Mouse (Mus musculus): ENCODE measurements at regions not wholly inside any gene's neighbourhood (a gene's known extent, or its start where the extent isn't known, plus 50 kb on each side); places are given as distances from the start of the nearest gene placed in this dataset.

GRCm38 (mm10) chr10:19194646-19195045 lies 161.7 kb upstream of the Olig3 start:
- ATAC-seq (ENCODE audit: low FRiP score, low TSS enrichment): no peak
- H3K27me3 ChIP-seq (ENCODE audit: control insufficient read depth, insufficient read depth, low read length): no peaks in the 10 kb centered on the region
- WGBS: 94% methylated on average over 3 of the region's 3 CpGs

GRCm38 (mm10) chr10:19192971-19193758 lies 163.2 kb upstream of the Olig3 start:
- 88% methylated on average over 5 of the region's 5 CpGs for WGBS
- DNase-seq: no peak

More at GRCm38 (mm10) chr10:19194646-19195045, 161.7 kb upstream of the Olig3 start:
- Histone ChIP-seq H3K4me2 (ENCODE audit: low read length) (no peak overlapping the region), H3K4me1 (ENCODE audit: control insufficient read depth, insufficient read depth, low read length) (no peaks in the 10 kb centered on the region), H3K27ac (replicated peaks; ENCODE audit: low read depth, low read length) (no peak overlapping the region), H3K36me3 (ENCODE audit: control insufficient read depth, insufficient read depth, low read length) (no peaks in the 10 kb centered on the region), H3K4me3 (replicated peaks; ENCODE audit: low read depth, low read length) (no peak overlapping the region), H3K9ac (replicated peaks; ENCODE audit: low read length) (no peak overlapping the region), H3K9me3 (ENCODE audit: control insufficient read depth, low read length) (no peaks in the 10 kb centered on the region)
- DNase-seq: no peak

GRCm38 (mm10) chr10:19192221-19192620 lies 164.1 kb upstream of the Olig3 start:
- no peak overlapping the region for H3K4me3 ChIP-seq (replicated peaks; ENCODE audit: low read depth, low read length)
- H3K9ac ChIP-seq (replicated peaks; ENCODE audit: low read length): no peak overlapping the region
- DNase-seq (no peak), ATAC-seq (ENCODE audit: low FRiP score, low TSS enrichment) (0 out of 2 replicates have a peak, but pooled peaks have one; percentile 27)
- no peak overlapping the region for H3K27ac ChIP-seq (replicated peaks; ENCODE audit: low read depth, low read length)
- no peaks in the 10 kb centered on the region for H3K36me3 ChIP-seq (ENCODE audit: control insufficient read depth, insufficient read depth, low read length)
- H3K9me3 ChIP-seq (ENCODE audit: control insufficient read depth, low read length): no peaks in the 10 kb centered on the region
- H3K4me1 ChIP-seq (ENCODE audit: control insufficient read depth, insufficient read depth, low read length): no peaks in the 10 kb centered on the region
- no peaks in the 10 kb centered on the region for H3K27me3 ChIP-seq (ENCODE audit: control insufficient read depth, insufficient read depth, low read length)
- WGBS: 17% methylated on average over 1 of the region's 1 CpGs
- no peak overlapping the region for H3K4me2 ChIP-seq (ENCODE audit: low read length)

More at GRCm38 (mm10) chr10:19192971-19193758, 163.2 kb upstream of the Olig3 start:
- Histone ChIP-seq H3K9ac (replicated peaks; ENCODE audit: low read length) (no peak overlapping the region), H3K36me3 (ENCODE audit: control insufficient read depth, insufficient read depth, low read length) (no peaks in the 10 kb centered on the region), H3K4me1 (ENCODE audit: control insufficient read depth, insufficient read depth, low read length) (no peaks in the 10 kb centered on the region), H3K4me2 (ENCODE audit: low read length) (no peak overlapping the region), H3K4me3 (replicated peaks; ENCODE audit: low read depth, low read length) (no peak overlapping the region), H3K27ac (replicated peaks; ENCODE audit: low read depth, low read length) (no peak overlapping the region), H3K9me3 (ENCODE audit: control insufficient read depth, low read length) (no peaks in the 10 kb centered on the region), H3K27me3 (ENCODE audit: control insufficient read depth, insufficient read depth, low read length) (no peaks in the 10 kb centered on the region)
- no peak for ATAC-seq (ENCODE audit: low FRiP score, low TSS enrichment)

- Histone ChIP-seq H3K4me1 (ENCODE audit: control insufficient read depth, insufficient read depth, low read length) (no peaks in the 10 kb centered on the region), H3K9ac (replicated peaks; ENCODE audit: low read length) (peak overlapping the region; percentile 36), H3K36me3 (ENCODE audit: control insufficient read depth, insufficient read depth, low read length) (no peaks in the 10 kb centered on the region), H3K27ac (replicated peaks; ENCODE audit: low read depth, low read length) (0 out of 2 replicates have a peak overlapping the region, but pooled peaks have one; percentile 20), H3K27me3 (ENCODE audit: control insufficient read depth, insufficient read depth, low read length) (no peaks in the 10 kb centered on the region), H3K4me3 (replicated peaks; ENCODE audit: low read depth, low read length) (peak overlapping the region; percentile 16), H3K9me3 (ENCODE audit: control insufficient read depth, low read length) (no peaks in the 10 kb centered on the region), H3K4me2 (ENCODE audit: low read length) (peak overlapping the region; percentile 47)
- DNase-seq: peak; percentile 73
- ATAC-seq (ENCODE audit: low FRiP score, low TSS enrichment): peak; percentile 47; the same call in 1 of the 2 replicates
- 17% methylated on average over 13 of the region's 13 CpGs for WGBS
Measured at GRCm38 (mm10) chr10:19188082-19188742, 168.1 kb upstream of the Olig3 start.

- H3K4me1 ChIP-seq (ENCODE audit: control insufficient read depth, insufficient read depth, low read length): no peaks in the 10 kb centered on the region
- no peaks in the 10 kb centered on the region for H3K36me3 ChIP-seq (ENCODE audit: control insufficient read depth, insufficient read depth, low read length)
- H3K4me3 ChIP-seq (replicated peaks; ENCODE audit: low read depth, low read length): no peak overlapping the region
- peak overlapping the region; percentile 47 for H3K4me2 ChIP-seq (ENCODE audit: low read length)
- WGBS: 60% methylated on average over 4 of the region's 4 CpGs
- no peaks in the 10 kb centered on the region for H3K9me3 ChIP-seq (ENCODE audit: control insufficient read depth, low read length)
- no peaks in the 10 kb centered on the region for H3K27me3 ChIP-seq (ENCODE audit: control insufficient read depth, insufficient read depth, low read length)
- DNase-seq (no peak), ATAC-seq (ENCODE audit: low FRiP score, low TSS enrichment) (no peak)
- H3K9ac ChIP-seq (replicated peaks; ENCODE audit: low read length): peak overlapping the region; percentile 36; the same call in 1 of the 2 replicates
- H3K27ac ChIP-seq (replicated peaks; ENCODE audit: low read depth, low read length): no peak overlapping the region
Measured at GRCm38 (mm10) chr10:19187716-19188081, 168.6 kb upstream of the Olig3 start.

GRCm38 (mm10) chr10:19187084-19187615 lies 169.2 kb upstream of the Olig3 start:
- H3K27me3 ChIP-seq (ENCODE audit: control insufficient read depth, insufficient read depth, low read length): no peaks in the 10 kb centered on the region
- no peak overlapping the region for H3K4me3 ChIP-seq (replicated peaks; ENCODE audit: low read depth, low read length)
- no peak for ATAC-seq (ENCODE audit: low FRiP score, low TSS enrichment)
- H3K9me3 ChIP-seq (ENCODE audit: control insufficient read depth, low read length): no peaks in the 10 kb centered on the region
- no peak overlapping the region for H3K27ac ChIP-seq (replicated peaks; ENCODE audit: low read depth, low read length)
- no peaks in the 10 kb centered on the region for H3K36me3 ChIP-seq (ENCODE audit: control insufficient read depth, insufficient read depth, low read length)
- H3K9ac ChIP-seq (replicated peaks; ENCODE audit: low read length): no peak overlapping the region
- no peak overlapping the region for H3K4me2 ChIP-seq (ENCODE audit: low read length)
- 96% methylated on average over 2 of the region's 2 CpGs for WGBS
- no peak for DNase-seq
- H3K4me1 ChIP-seq (ENCODE audit: control insufficient read depth, insufficient read depth, low read length): no peaks in the 10 kb centered on the region

GRCm38 (mm10) chr10:19185790-19186581 lies 170.3 kb upstream of the Olig3 start:
- no peaks in the 10 kb centered on the region for H3K36me3 ChIP-seq (ENCODE audit: control insufficient read depth, insufficient read depth, low read length)
- ATAC-seq (ENCODE audit: low FRiP score, low TSS enrichment) (peak; percentile 71), DNase-seq (peak; percentile 89)
- H3K9ac ChIP-seq (replicated peaks; ENCODE audit: low read length): peak overlapping the region; percentile 30; the same call in 1 of the 2 replicates
- H3K27me3 ChIP-seq (ENCODE audit: control insufficient read depth, insufficient read depth, low read length): no peaks in the 10 kb centered on the region
- H3K4me3 ChIP-seq (replicated peaks; ENCODE audit: low read depth, low read length): peak overlapping the region; percentile 20; the same call in 1 of the 2 replicates
- H3K4me1 ChIP-seq (ENCODE audit: control insufficient read depth, insufficient read depth, low read length): no peaks in the 10 kb centered on the region
- no peaks in the 10 kb centered on the region for H3K9me3 ChIP-seq (ENCODE audit: control insufficient read depth, low read length)
- H3K4me2 ChIP-seq (ENCODE audit: low read length): peak overlapping the region; percentile 56
- WGBS: 11% methylated on average over 18 of the region's 18 CpGs
- H3K27ac ChIP-seq (replicated peaks; ENCODE audit: low read depth, low read length): no peak overlapping the region

GRCm38 (mm10) chr10:19184886-19185285 lies 169.4 kb upstream of the Tnfaip3 start:
- Histone ChIP-seq H3K4me3 (replicated peaks; ENCODE audit: low read depth, low read length) (no peak overlapping the region), H3K27ac (replicated peaks; ENCODE audit: low read depth, low read length) (no peak overlapping the region), H3K9ac (replicated peaks; ENCODE audit: low read length) (no peak overlapping the region), H3K36me3 (ENCODE audit: control insufficient read depth, insufficient read depth, low read length) (no peaks in the 10 kb centered on the region), H3K4me1 (ENCODE audit: control insufficient read depth, insufficient read depth, low read length) (no peaks in the 10 kb centered on the region), H3K9me3 (ENCODE audit: control insufficient read depth, low read length) (no peaks in the 10 kb centered on the region), H3K27me3 (ENCODE audit: control insufficient read depth, insufficient read depth, low read length) (no peaks in the 10 kb centered on the region), H3K4me2 (ENCODE audit: low read length) (no peak overlapping the region)
- ATAC-seq (ENCODE audit: low FRiP score, low TSS enrichment) (no peak), DNase-seq (no peak)
- WGBS: 95% methylated on average over 7 of the region's 7 CpGs
